Mouse (Mus musculus): ENCODE results near the gene Rapgef5. TPM values are rescaled to one million over a fixed set of nuclear protein-coding genes. Genes with fewer than 3 reads are reported as not detected.

Gene Rapgef5
- polyA plus RNA-seq, 2 experiments = 5.6 to 8.6 TPM

DNA sequence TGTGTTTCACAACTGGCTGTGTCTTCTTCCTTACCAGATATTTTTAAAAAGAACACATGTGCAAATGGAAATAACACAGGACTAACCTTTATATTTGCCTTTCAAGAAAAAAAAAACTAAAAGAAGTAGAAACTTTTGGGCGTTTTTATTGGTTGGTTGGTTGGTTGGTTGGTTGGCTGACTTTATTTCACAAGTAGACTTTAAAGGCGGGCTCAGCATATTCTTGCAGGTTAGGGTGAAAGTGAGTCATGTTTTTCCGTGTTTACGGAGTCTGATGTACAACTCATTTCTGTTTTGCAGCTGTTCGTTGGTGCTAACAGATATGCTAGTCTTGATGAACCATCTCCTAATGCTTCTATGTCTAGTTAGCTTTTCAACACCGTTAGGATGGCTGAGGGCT is 196.2 kb downstream of the Rapgef5 start:
- no peak overlapping the region for H3K9ac ChIP-seq (ENCODE audit: low read depth, low read length, severe bottlenecking)
- H3K27ac ChIP-seq (replicated peaks; ENCODE audit: low read depth, low read length) = no peak overlapping the region
- TF ChIP-seq POLR2A (IDR thresholded peaks at IDR 0.05; ENCODE audit: borderline replicate concordance, extremely low read depth, insufficient read depth, insufficient read length) = no peak
- H3K27me3 ChIP-seq (ENCODE audit: control insufficient read depth, insufficient read depth, low read length) = no peaks in the 10 kb centered on the region
- no peaks in the 10 kb centered on the region for H3K9me3 ChIP-seq (ENCODE audit: control insufficient read depth, low read length)
- no peaks in the 10 kb centered on the region for H3K4me1 ChIP-seq (ENCODE audit: control insufficient read depth, insufficient read depth, low read length)
- DNase-seq (ENCODE audit: low spot score) = no peak
- no peaks in the 10 kb centered on the region for H3K36me3 ChIP-seq (ENCODE audit: control insufficient read depth, insufficient read depth, low read length)
- H3K4me2 ChIP-seq (replicated peaks; ENCODE audit: low read depth, low read length, severe bottlenecking) = no peak overlapping the region
- WGBS = 88% methylated on average over 6 of the region's 6 CpGs
- H3K4me3 ChIP-seq (replicated peaks; ENCODE audit: low read length) = no peak overlapping the region
- no peak for ATAC-seq (ENCODE audit: low FRiP score, low read depth)

DNA sequence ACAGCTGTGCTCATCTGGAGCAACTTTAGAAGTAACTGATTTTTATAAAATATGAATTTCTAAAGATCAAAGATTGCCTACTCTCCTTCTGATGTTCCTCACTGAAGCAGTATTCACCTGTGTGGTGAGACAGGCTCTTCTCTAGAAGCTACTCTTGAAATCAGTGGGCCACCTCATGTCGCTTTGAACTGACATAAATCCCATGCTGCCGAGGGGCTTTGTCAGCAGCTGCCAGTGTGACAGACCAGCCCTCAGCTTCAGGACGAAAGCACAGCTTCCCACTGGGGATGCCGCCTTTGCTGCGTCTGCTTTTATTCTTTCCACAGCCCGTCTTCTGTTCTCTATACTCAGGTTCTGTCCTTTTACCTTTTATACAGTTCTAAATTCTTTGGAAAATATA is 197.3 kb downstream of the Rapgef5 start:
- DNase-seq (ENCODE audit: low spot score) = no peak
- Histone ChIP-seq H3K4me2 (replicated peaks; ENCODE audit: low read depth, low read length, severe bottlenecking) (no peak overlapping the region), H3K27me3 (ENCODE audit: control insufficient read depth, insufficient read depth, low read length) (no peaks in the 10 kb centered on the region), H3K27ac (replicated peaks; ENCODE audit: low read depth, low read length) (no peak overlapping the region), H3K36me3 (ENCODE audit: control insufficient read depth, insufficient read depth, low read length) (no peaks in the 10 kb centered on the region), H3K9me3 (ENCODE audit: control insufficient read depth, low read length) (no peaks in the 10 kb centered on the region), H3K9ac (ENCODE audit: low read depth, low read length, severe bottlenecking) (no peak overlapping the region), H3K4me3 (replicated peaks; ENCODE audit: low read length) (no peak overlapping the region), H3K4me1 (ENCODE audit: control insufficient read depth, insufficient read depth, low read length) (no peaks in the 10 kb centered on the region)
- no peak for ATAC-seq (ENCODE audit: low FRiP score, low read depth)
- 47% methylated on average over 6 of the region's 6 CpGs for WGBS
- TF ChIP-seq POLR2A (IDR thresholded peaks at IDR 0.05; ENCODE audit: borderline replicate concordance, extremely low read depth, insufficient read depth, insufficient read length) = no peak

DNA sequence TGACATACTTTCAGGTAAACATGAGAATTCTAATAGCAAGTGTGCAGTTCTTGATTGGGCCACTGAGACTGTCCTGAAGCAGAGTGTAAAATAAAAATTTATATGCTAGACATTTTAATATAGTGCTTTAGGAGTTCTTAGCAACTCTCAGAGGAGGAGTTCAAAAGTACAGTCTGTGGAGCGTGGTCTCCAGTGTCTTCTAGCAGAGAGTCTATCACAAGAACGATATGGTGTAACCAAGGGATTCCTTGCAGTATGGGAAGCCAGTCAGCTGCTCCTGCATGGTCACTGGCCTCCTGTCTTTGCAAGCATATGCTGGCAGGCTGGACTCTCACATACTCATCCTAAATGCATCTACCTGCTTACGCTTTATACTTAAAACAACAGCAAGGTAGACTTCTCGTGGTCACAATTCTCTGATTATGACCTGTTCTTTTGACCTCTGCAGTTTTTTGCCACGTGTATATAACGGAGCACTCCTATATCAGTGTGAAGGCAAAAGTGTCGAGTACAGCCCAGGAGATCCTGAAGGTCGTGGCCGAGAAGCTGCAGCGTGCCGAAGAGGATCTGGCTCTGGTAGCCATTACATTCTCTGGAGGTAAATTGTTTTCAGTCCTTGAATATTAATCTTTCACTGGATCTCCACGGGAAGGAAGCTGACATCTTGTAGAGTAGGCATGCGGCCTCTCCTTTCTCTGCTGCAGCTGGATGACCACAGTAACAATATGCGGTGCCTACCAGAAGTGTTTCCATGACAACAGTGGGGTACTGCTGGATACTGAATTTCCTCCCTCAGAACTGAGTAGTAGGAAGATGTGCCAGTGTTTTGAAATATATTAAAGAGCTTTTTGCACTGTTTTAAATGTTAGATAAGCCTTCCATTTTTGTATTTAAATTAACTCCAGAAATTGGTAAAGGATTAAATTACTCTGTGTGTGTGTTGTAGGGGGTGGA is 204.8 kb downstream of the Rapgef5 start:
- no peak overlapping the region for H3K9ac ChIP-seq (ENCODE audit: low read depth, low read length, severe bottlenecking)
- H3K4me3 ChIP-seq (replicated peaks; ENCODE audit: low read length) = no peak overlapping the region
- no peak overlapping the region for H3K27ac ChIP-seq (replicated peaks; ENCODE audit: low read depth, low read length)
- no peak for DNase-seq (ENCODE audit: low spot score)
- no peaks in the 10 kb centered on the region for H3K27me3 ChIP-seq (ENCODE audit: control insufficient read depth, insufficient read depth, low read length)
- TF ChIP-seq POLR2A (IDR thresholded peaks at IDR 0.05; ENCODE audit: borderline replicate concordance, extremely low read depth, insufficient read depth, insufficient read length) = no peak
- 70% methylated on average over 14 of the region's 14 CpGs for WGBS
- no peaks in the 10 kb centered on the region for H3K4me1 ChIP-seq (ENCODE audit: control insufficient read depth, insufficient read depth, low read length)
- no peak overlapping the region for H3K4me2 ChIP-seq (replicated peaks; ENCODE audit: low read depth, low read length, severe bottlenecking)
- no peaks in the 10 kb centered on the region for H3K9me3 ChIP-seq (ENCODE audit: control insufficient read depth, low read length)
- no peaks in the 10 kb centered on the region for H3K36me3 ChIP-seq (ENCODE audit: control insufficient read depth, insufficient read depth, low read length)
- ATAC-seq (ENCODE audit: low FRiP score, low read depth) = no peak

DNA sequence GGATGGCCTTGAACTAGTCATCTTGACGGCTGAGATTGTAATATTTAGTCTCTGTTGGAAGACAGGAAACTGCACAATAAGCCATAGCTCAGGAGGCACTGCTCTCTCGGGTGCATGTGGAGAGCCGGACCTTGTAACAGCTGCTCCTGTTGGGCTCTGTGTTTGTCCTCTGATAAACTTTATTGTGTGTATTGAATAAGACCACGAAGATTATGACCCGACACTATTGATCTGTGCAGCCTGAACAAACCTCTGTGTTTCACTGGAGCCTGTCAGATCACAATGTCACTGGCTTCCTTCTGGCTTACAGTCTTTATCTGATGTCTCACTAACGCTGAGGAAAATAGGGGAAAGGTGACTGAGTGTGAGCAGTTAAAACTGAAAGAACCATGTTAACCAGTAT is 205.5 kb downstream of the Rapgef5 start:
- no peaks in the 10 kb centered on the region for H3K9me3 ChIP-seq (ENCODE audit: control insufficient read depth, low read length)
- H3K27me3 ChIP-seq (ENCODE audit: control insufficient read depth, insufficient read depth, low read length) = no peaks in the 10 kb centered on the region
- no peak for ATAC-seq (ENCODE audit: low FRiP score, low read depth)
- no peak for DNase-seq (ENCODE audit: low spot score)
- WGBS = 65% methylated on average over 6 of the region's 6 CpGs
- no peak overlapping the region for H3K4me2 ChIP-seq (replicated peaks; ENCODE audit: low read depth, low read length, severe bottlenecking)
- no peak overlapping the region for H3K4me3 ChIP-seq (replicated peaks; ENCODE audit: low read length)
- no peak overlapping the region for H3K27ac ChIP-seq (replicated peaks; ENCODE audit: low read depth, low read length)
- H3K9ac ChIP-seq (ENCODE audit: low read depth, low read length, severe bottlenecking) = no peak overlapping the region
- no peak for TF ChIP-seq POLR2A (IDR thresholded peaks at IDR 0.05; ENCODE audit: borderline replicate concordance, extremely low read depth, insufficient read depth, insufficient read length)
- H3K4me1 ChIP-seq (ENCODE audit: control insufficient read depth, insufficient read depth, low read length) = no peaks in the 10 kb centered on the region
- H3K36me3 ChIP-seq (ENCODE audit: control insufficient read depth, insufficient read depth, low read length) = no peaks in the 10 kb centered on the region

DNA sequence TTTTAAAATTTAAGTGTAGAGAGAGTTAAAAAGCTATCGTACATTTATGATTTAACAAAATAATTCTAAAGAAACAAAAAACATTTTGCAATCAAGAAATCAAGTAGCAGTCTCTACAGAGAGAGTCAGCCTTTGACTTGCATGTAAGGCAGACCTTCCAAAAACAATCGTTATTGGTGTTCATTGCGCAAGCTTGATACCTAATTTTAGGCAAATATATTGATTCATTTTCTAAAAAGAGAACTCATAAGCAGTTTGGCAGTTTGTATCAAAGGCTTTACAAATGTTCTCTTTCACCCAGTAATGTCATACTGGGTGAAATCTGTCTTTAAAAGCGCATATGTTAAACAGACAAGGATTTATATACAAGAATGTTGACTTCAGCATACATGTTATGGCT is 208.7 kb downstream of the Rapgef5 start:
- ATAC-seq (ENCODE audit: low FRiP score, low read depth) = no peak
- no peaks in the 10 kb centered on the region for H3K36me3 ChIP-seq (ENCODE audit: control insufficient read depth, insufficient read depth, low read length)
- WGBS = 92% methylated on average over 4 of the region's 4 CpGs
- no peaks in the 10 kb centered on the region for H3K4me1 ChIP-seq (ENCODE audit: control insufficient read depth, insufficient read depth, low read length)
- DNase-seq (ENCODE audit: low spot score) = no peak
- no peaks in the 10 kb centered on the region for H3K9me3 ChIP-seq (ENCODE audit: control insufficient read depth, low read length)
- no peak overlapping the region for H3K4me2 ChIP-seq (replicated peaks; ENCODE audit: low read depth, low read length, severe bottlenecking)
- H3K27me3 ChIP-seq (ENCODE audit: control insufficient read depth, insufficient read depth, low read length) = no peaks in the 10 kb centered on the region
- no peak for TF ChIP-seq POLR2A (IDR thresholded peaks at IDR 0.05; ENCODE audit: borderline replicate concordance, extremely low read depth, insufficient read depth, insufficient read length)
- no peak overlapping the region for H3K27ac ChIP-seq (replicated peaks; ENCODE audit: low read depth, low read length)
- H3K4me3 ChIP-seq (replicated peaks; ENCODE audit: low read length) = no peak overlapping the region
- H3K9ac ChIP-seq (ENCODE audit: low read depth, low read length, severe bottlenecking) = no peak overlapping the region

All from limb, embryonic 14.5 days (tissue).